Mouse (Mus musculus) liver, postnatal 0 days (tissue): ENCODE data around the gene Foxc2. TPM values are rescaled to one million over a fixed set of nuclear protein-coding genes. Genes with fewer than 3 reads are reported as not detected.

Source experiments
- ATAC-seq: fragments of 200-750 bp; cut with Nextera tagmentation; 2 replicates; pipeline ENCODE4 v1.8.0; 2017; ENCODE audit warnings: mild to moderate bottlenecking, moderate library complexity
- DNase-seq: peaks from one replicate; pipeline ENCODE4 v3.0.0-alpha.2; 2016
- H3K27ac ChIP-seq: fragments of 300-500 bp; sonication (generic); 2 replicates; pipeline ENCODE4 v1.5.1; 2014; ENCODE audit warnings: antibody characterized with exemption, moderate library complexity, mild to moderate bottlenecking, low read depth
- H3K27me3 ChIP-seq: fragments of 300-500 bp; sonication (generic); 2 replicates; pipeline ENCODE4 v1.6.1; 2014; ENCODE audit warnings: low read length, control low read depth, mixed read lengths; ENCODE audit not compliant: insufficient read depth
- H3K36me3 ChIP-seq: fragments of 300-500 bp; sonication (generic); replicated peaks from 2 replicates; pipeline ENCODE4 v1.6.1; 2014; ENCODE audit warnings: mild to moderate bottlenecking, control low read depth, low read length, moderate library complexity, mixed read lengths; ENCODE audit not compliant: insufficient read depth
- H3K4me1 ChIP-seq: fragments of 300-500 bp; sonication (generic); 2 replicates; pipeline ENCODE4 v1.6.1; 2014; ENCODE audit warnings: antibody characterized with exemption, mild to moderate bottlenecking, control low read depth; ENCODE audit not compliant: insufficient read depth
- H3K4me2 ChIP-seq: fragments of 300-500 bp; sonication (generic); 2 replicates; pipeline ENCODE4 v1.6.1; 2014; ENCODE audit warnings: low read depth, mild to moderate bottlenecking, low read length, moderate library complexity, mixed read lengths
- H3K4me3 ChIP-seq: fragments of 300-500 bp; sonication (generic); 2 replicates; pipeline ENCODE4 v1.5.1; 2014; ENCODE audit warnings: low read depth, low read length
- H3K9ac ChIP-seq: fragments of 300-500 bp; sonication (generic); replicated peaks from 2 replicates; pipeline ENCODE4 v1.6.1; 2014; ENCODE audit warnings: mild to moderate bottlenecking, moderate library complexity
- H3K9me3 ChIP-seq: fragments of 300-500 bp; sonication (generic); 2 replicates; pipeline ENCODE4 v1.6.1; 2016; ENCODE audit warnings: mild to moderate bottlenecking, control low read depth, low read length, mixed read lengths
- CTCF ChIP-seq: sonication (generic); IDR thresholded peaks from 2 replicates; pipeline ENCODE4 v1.5.1; 2016; ENCODE audit warnings: antibody characterized with exemption, low read depth
- EP300 ChIP-seq: IDR thresholded peaks from 2 replicates; pipeline ENCODE4 v1.6.1; 2016; ENCODE audit warnings: antibody characterized with exemption, low read depth, mild to moderate bottlenecking
- WGBS: fragments of 180-500 bp; shearing (Covaris S2); extraction: QIAGEN DNeasy Blood & Tissue Kit; methylation state at CpG from one replicate; pipeline ENCODE4 v1.1.7; 2014; ENCODE audit not compliant: insufficient replicate concordance; 5-methylcytosine and 5-hydroxymethylcytosine counted together
- polyA plus RNA-seq: library from polyadenylated mRNA; unstranded; fragments of >200 nt; fragmentation: Nextera tagmentation; extraction: Ambion mirVana; gene quantifications from 2 replicates; pipeline ENCODE4 v1.2.1, GENCODE M21; 2015

The Foxc2 gene
- polyA plus RNA-seq, 1 experiment from 2014 or later: 0.05 TPM

GRCm38 (mm10) chr8:121107668-121108656 lies 8.0 kb upstream of the Foxc2 start, which contains the start of gene Mthfsd:
TSS of gene Mthfsd (minus strand) at chr8:121108392.
- H3K4me3 ChIP-seq: peak within 1 kb of the TSS; percentile 84
- DNase-seq: peak; percentile 98
- no peaks in the 10 kb centered on the region for H3K27me3 ChIP-seq
- H3K4me2 ChIP-seq: peak within 1 kb of the TSS; percentile 88
- H3K9ac ChIP-seq: peak within 1 kb of the TSS; percentile 82
- H3K36me3 ChIP-seq: peaks cover 10% of the 10 kb centered on the region; the same call in 1 of the 2 replicates
- peak within 1 kb of the TSS; percentile 86 for H3K27ac ChIP-seq
- TF ChIP-seq EP300: no peak
- TF ChIP-seq CTCF: no peak
- peak; percentile 94 for ATAC-seq
- H3K4me1 ChIP-seq: peaks cover 10% of the 10 kb centered on the region; the same call in 1 of the 2 replicates
- WGBS: 2% methylated on average over 75 of the region's 75 CpGs
- H3K9me3 ChIP-seq: no peaks in the 10 kb centered on the region

- H3K4me2 ChIP-seq: peak overlapping the region; percentile 88
- no peaks in the 10 kb centered on the region for H3K9me3 ChIP-seq
- peaks cover 12% of the 10 kb centered on the region; the same call in 1 of the 2 replicates for H3K4me1 ChIP-seq
- peaks cover 6% of the 10 kb centered on the region; the same call in 1 of the 2 replicates for H3K36me3 ChIP-seq
- peaks cover 3% of the 10 kb centered on the region for H3K27me3 ChIP-seq
- 16% methylated on average over 5 of the region's 5 CpGs for WGBS
- H3K4me3 ChIP-seq: peak overlapping the region; percentile 84
- ATAC-seq: no peak
- DNase-seq: no peak
- no peak for TF ChIP-seq CTCF
- TF ChIP-seq EP300: no peak
- no peak overlapping the region for H3K27ac ChIP-seq
- peak overlapping the region; percentile 54 for H3K9ac ChIP-seq
Observed at GRCm38 (mm10) chr8:121108657-121109056, 7.3 kb upstream of the Foxc2 start.

GRCm38 (mm10) chr8:121111145-121111907 lies 4.6 kb upstream of the Foxc2 start:
- whole genome bisulfite sequencing: 29% methylated on average over 7 of the region's 7 CpGs
- Histone ChIP-seq H3K4me2 (no peak overlapping the region), H3K4me1 (peaks cover 14% of the 10 kb centered on the region), H3K4me3 (no peak overlapping the region), H3K9me3 (no peaks in the 10 kb centered on the region), H3K27me3 (peaks cover 29% of the 10 kb centered on the region), H3K9ac (no peak overlapping the region), H3K27ac (no peak overlapping the region), H3K36me3 (no peaks in the 10 kb centered on the region)
- DNase-seq (no peak), ATAC-seq (no peak)
- no peak for TF ChIP-seq CTCF
- no peak for TF ChIP-seq EP300

GRCm38 (mm10) chr8:121113261-121113660 lies 2.7 kb upstream of the Foxc2 start:
- H3K4me3 ChIP-seq: no peak overlapping the region
- H3K9ac ChIP-seq: no peak overlapping the region
- under 1% methylated on average over 21 of the region's 21 CpGs for WGBS
- H3K27me3 ChIP-seq: peaks cover 48% of the 10 kb centered on the region
- no peaks in the 10 kb centered on the region for H3K9me3 ChIP-seq
- ATAC-seq (peak; percentile 71), DNase-seq (peak; percentile 93)
- TF ChIP-seq EP300: no peak
- peak; percentile 98 for TF ChIP-seq CTCF
- no peak overlapping the region for H3K27ac ChIP-seq
- no peaks in the 10 kb centered on the region for H3K36me3 ChIP-seq
- no peak overlapping the region for H3K4me2 ChIP-seq
- peaks cover 6% of the 10 kb centered on the region; the same call in 1 of the 2 replicates for H3K4me1 ChIP-seq

- peaks cover 67% of the 10 kb centered on the region for H3K27me3 ChIP-seq
- no peaks in the 10 kb centered on the region for H3K36me3 ChIP-seq
- H3K9ac ChIP-seq: no peak overlapping the region
- no peak overlapping the region for H3K4me3 ChIP-seq
- peaks cover 6% of the 10 kb centered on the region; the same call in 1 of the 2 replicates for H3K4me1 ChIP-seq
- 1% methylated on average over 25 of the region's 25 CpGs for WGBS
- TF ChIP-seq EP300 (no peak), CTCF (no peak)
- ATAC-seq (no peak), DNase-seq (no peak)
- no peak overlapping the region for H3K27ac ChIP-seq
- H3K4me2 ChIP-seq: no peak overlapping the region
- H3K9me3 ChIP-seq: no peaks in the 10 kb centered on the region
Observed at GRCm38 (mm10) chr8:121115136-121115535, 835 bp upstream of the Foxc2 start.
